Mouse (Mus musculus): ENCODE data around the gene Grb14. TPM values are rescaled to one million over a fixed set of nuclear protein-coding genes. Genes with fewer than 3 reads are reported as not detected.

Gene Grb14
- total RNA-seq, 2 experiments from 2014 or later: 12.7 to 15.8 TPM

DNA sequence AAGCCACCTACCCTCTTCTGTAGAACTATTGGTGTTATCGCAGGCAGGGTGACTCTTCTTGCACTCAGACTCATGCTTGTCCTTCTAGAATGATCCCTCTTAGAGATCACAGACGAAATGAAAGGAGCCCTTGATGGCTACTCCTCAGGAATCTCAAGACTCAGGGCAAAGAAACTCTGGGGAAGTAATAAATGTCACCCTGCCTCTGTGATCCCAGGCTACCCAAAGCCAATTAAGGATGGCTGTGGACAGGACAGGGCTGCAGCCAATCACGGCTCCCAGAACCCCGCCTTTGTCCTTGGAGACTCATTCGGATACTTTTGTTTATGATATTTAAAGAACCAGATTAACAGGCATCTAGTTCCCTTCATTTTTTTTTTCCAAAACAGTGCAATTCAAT is 49.2 kb downstream of the Grb14 start:
- DNase-seq (ENCODE audit: low spot score in 2 of 2): no peak

DNA sequence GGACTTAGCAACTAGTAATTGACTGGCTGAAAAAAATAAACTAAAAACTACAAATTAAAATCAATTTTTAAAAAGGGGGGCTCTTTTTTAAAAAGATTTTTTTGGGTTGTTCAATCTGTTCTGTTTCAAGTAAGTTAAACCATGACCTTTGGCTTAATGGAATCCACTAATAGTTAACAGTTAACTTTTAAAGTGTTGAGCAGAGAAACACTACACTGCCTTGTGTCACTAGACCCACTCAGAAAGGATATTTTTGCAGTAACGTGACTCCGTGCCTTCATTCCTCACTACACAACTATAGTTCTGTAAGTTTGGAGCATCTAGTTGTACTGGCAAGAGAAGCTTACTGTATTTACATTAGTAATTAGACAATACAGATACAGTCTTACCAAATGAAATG is 50.2 kb downstream of the Grb14 start:
- no peak for DNase-seq (ENCODE audit: low spot score in 2 of 2)

- no peak for DNase-seq (ENCODE audit: low spot score in 2 of 2)
These were observed 50.9 kb downstream of the Grb14 start for GRCm38 (mm10) chr2:64973819-64974441.

GRCm38 (mm10) chr2:64973125-64973524 is 51.7 kb downstream of the Grb14 start:
- DNase-seq (ENCODE audit: low spot score in 2 of 2): no peak

- no peak for DNase-seq (ENCODE audit: low spot score in 2 of 2)
These were observed 53.0 kb downstream of the Grb14 start for GRCm38 (mm10) chr2:64971828-64972227.

DNA sequence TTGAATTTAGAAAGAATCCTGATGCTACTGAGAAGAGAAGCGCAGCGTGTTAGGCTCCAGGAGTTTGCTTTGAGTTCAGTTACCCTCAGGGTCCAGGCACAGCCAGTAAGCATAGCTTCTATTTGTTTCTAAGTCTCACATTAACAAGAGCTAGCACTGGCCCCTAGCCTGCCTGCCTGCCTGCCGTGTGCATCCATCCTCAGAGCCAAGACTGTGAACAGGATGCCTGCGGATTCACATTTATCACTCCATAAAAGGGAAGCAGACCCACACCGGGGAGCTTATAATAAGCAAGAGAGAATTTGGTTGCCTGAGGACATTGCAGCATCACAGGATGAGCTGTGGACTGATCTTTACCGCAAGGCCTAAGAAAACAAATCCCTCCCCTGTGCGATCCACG is 53.8 kb downstream of the Grb14 start:
- no peak for DNase-seq (ENCODE audit: low spot score in 2 of 2)

GRCm38 (mm10) chr2:64966893-64967444 is 57.8 kb downstream of the Grb14 start:
- no peak for DNase-seq (ENCODE audit: low spot score in 2 of 2)

- no peak for DNase-seq (ENCODE audit: low spot score in 2 of 2)
These were observed 58.5 kb downstream of the Grb14 start for GRCm38 (mm10) chr2:64966323-64966722.

DNA sequence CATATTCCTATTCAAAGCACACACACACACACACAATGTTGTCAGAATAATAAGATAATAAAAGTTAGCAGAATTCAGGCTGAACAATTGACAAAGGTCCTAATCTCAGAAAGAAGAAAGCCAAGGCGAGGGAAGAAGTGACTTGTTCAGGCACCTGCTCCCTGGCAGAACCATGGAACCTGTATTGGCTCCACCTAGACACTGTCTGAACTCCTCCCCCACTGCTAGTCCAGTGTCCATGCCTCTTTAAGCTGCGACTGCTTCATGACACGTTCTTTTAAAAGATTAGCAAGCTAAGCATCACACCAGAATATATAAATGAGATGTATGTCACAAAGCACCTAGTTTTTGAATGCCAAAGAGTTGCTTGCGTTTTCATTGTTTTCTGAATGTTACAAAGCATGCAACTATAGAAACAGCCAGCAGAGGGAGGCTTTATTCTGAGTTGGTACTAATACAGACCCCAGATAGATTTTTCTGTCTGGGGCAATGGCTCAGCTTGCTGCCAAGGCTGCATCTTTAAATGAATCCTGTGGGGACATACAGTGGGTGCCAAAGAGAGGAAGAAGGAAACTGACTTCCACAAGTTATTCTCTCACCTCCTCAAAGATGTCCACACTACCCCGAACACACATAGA is 59.4 kb downstream of the Grb14 start:
- peak in 1 of 2 experiments; percentile 21 for DNase-seq (ENCODE audit: low spot score in 2 of 2)

- no peak for DNase-seq (ENCODE audit: low spot score in 2 of 2)
These were observed 62.6 kb downstream of the Grb14 start for GRCm38 (mm10) chr2:64962196-64962595.

DNA sequence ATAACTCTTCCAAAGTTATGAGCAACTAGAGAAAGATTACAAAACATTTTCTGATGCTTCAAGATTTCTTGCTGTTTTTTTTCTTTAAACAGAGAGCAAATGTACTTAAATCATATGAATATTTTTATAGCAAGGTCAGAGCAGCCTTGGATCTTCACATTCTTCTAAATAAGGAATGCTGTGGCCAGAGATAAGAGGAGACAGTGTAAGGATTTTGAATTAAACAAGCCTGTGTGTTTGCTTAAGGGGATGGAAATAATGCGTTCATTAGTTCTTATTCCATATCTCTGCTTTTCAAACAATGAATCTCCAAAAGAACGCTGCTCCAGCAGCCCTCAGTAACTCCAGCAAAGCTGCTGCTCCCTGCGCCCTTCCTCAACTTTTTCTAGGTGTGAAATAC is 63.4 kb downstream of the Grb14 start:
- no peak for DNase-seq (ENCODE audit: low spot score in 2 of 2)

- DNase-seq (ENCODE audit: low spot score in 2 of 2): no peak
These were observed 65.1 kb downstream of the Grb14 start for GRCm38 (mm10) chr2:64959657-64960056.

DNA sequence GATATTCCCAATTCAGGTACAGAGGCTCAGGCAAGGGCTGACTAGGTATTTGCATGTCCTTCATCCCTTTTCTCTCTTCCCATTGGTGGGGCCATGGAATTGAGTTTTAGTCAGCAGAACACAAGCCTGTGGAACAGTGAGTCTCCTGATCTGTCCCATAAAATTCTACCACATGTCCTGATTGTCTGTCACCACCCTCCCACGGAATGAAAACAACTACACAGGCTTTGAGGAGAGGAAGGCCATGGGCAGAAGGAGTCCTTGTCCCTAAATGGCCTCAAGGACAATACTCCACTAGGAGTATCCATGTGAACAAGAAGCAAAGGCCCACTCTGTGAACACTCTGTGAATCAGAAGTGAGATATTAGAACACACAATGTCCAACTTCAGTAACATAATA is 69.3 kb downstream of the Grb14 start:
- no peak for DNase-seq (ENCODE audit: low spot score in 2 of 2)

- DNase-seq (ENCODE audit: low spot score in 2 of 2): no peak
These were observed 75.6 kb downstream of the Grb14 start for GRCm38 (mm10) chr2:64949210-64949609.

- peak in 1 of 2 experiments; percentile 24 for DNase-seq (ENCODE audit: low spot score in 2 of 2)
These were observed 76.2 kb downstream of the Grb14 start for GRCm38 (mm10) chr2:64948418-64949169.

DNA sequence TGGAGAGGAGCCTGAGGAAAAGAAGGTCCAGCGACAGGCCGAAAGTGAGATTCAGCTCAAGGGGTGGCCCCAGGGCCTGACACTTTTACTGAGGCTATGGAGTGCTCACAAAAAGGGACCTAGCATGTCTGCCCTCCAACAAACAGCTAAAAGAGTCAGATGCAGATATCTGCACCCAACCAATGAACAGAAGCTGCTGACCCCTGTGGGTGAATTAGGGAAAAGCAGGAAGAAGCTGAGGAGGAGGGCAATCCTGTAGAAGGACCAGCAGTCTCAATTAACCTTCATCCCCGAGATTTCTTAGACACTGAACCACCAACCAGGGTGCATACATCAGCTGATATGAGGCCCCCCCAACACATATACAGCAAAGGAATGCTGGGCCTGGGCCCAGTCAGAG is 77.3 kb downstream of the Grb14 start:
- no peak for DNase-seq (ENCODE audit: low spot score in 2 of 2)

GRCm38 (mm10) chr2:64920879-64921278 is 103.9 kb downstream of the Grb14 start:
- DNase-seq (ENCODE audit: low spot score in 2 of 2): no peak

GRCm38 (mm10) chr2:64915448-64915847 is 109.3 kb downstream of the Grb14 start:
- DNase-seq (ENCODE audit: low spot score in 2 of 2): no peak

GRCm38 (mm10) chr2:64904877-64905276 is 119.9 kb downstream of the Grb14 start:
- no peak for DNase-seq (ENCODE audit: low spot score in 2 of 2)

DNA sequence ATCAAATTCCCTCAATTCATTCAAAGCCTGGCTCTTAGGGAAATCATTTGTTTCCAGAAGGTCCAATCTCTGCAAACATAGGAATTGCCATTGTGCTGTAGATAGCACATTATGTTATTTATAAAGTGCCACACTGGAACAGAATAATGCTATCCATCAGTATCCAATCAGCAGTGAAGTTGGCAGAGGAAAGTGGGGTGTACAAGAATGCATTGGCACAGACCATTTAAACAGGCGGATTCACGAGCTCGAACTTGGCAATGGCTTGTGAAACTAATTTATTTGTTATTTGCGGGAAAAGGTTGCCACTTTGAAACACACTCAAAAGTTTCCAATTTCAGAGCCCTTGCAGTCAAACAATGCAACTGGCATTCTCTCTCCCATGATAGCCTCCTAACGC is 126.9 kb downstream of the Grb14 start:
- no peak for DNase-seq (ENCODE audit: low spot score in 2 of 2)

DNA sequence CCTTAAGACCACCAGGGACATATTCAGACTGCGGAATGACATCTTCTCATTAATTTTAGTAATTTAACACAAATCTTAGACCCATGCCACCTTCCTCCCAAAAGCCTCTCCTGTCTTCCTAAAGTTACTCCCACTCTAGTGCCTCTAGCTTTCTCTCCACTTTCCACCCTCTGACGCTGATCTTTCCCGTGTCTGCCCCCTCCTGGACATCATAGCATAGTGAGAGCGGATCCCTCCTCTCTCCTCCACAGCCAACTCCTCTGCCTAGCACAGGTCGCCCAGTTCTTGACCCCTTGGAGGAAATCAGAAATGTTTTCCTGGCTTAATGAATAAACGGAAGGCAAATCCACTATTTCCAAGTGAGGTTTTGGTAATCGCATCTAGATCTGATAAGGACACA is 131.6 kb downstream of the Grb14 start:
- no peak for DNase-seq (ENCODE audit: low spot score in 2 of 2)

GRCm38 (mm10) chr2:64887098-64887757 is 137.6 kb downstream of the Grb14 start:
- no peak for DNase-seq (ENCODE audit: low spot score in 2 of 2)

All from gastrocnemius, postnatal 4 days (tissue).